Mouse (Mus musculus) hindbrain, embryonic 14.5 days (tissue): ENCODE measurements around the gene Gpr84. TPM values are rescaled to one million over a fixed set of nuclear protein-coding genes. Genes with fewer than 3 reads are reported as not detected.
A peak's percentile ranks its signal among the peaks of the same experiment; 100 is the strongest.

ENCODE experiments used
- ATAC-seq: fragments of 200-750 bp; cut with Nextera tagmentation; 2 replicates; pipeline ENCODE4 v1.8.0; 2017; ENCODE audit warnings: moderate number of reproducible peaks, mild to moderate bottlenecking, moderate TSS enrichment, moderate library complexity; ENCODE audit not compliant: low FRiP score
- DNase-seq: peaks from one replicate; pipeline ENCODE4 v3.0.0-alpha.2; 2015; ENCODE audit warnings: low spot score
- H3K27ac ChIP-seq: fragments of 300-500 bp; sonication (generic); 2 replicates; pipeline ENCODE4 v1.5.1; 2014; ENCODE audit warnings: mild to moderate bottlenecking, moderate library complexity
- H3K27me3 ChIP-seq: fragments of 300-500 bp; sonication (generic); 2 replicates; pipeline ENCODE4 v1.6.1; 2014; ENCODE audit warnings: mild to moderate bottlenecking, low read length, mixed read lengths; ENCODE audit not compliant: control insufficient read depth, insufficient read depth
- H3K36me3 ChIP-seq: fragments of 300-500 bp; sonication (generic); replicated peaks from 2 replicates; pipeline ENCODE4 v1.6.1; 2014; ENCODE audit not compliant: control insufficient read depth, insufficient read depth
- H3K4me1 ChIP-seq: fragments of 300-500 bp; sonication (generic); replicated peaks from 2 replicates; pipeline ENCODE4 v1.6.1; 2014; ENCODE audit warnings: antibody characterized with exemption, low read length, mixed read lengths; ENCODE audit not compliant: control insufficient read depth, insufficient read depth
- H3K4me2 ChIP-seq: fragments of 300-500 bp; sonication (generic); replicated peaks from 2 replicates; pipeline ENCODE4 v1.6.1; 2014; ENCODE audit warnings: mild to moderate bottlenecking, moderate library complexity
- H3K4me3 ChIP-seq: fragments of 300-500 bp; sonication (generic); replicated peaks from 2 replicates; pipeline ENCODE4 v1.5.1; 2014; ENCODE audit warnings: mild to moderate bottlenecking, low read length
- H3K9ac ChIP-seq: fragments of 300-500 bp; sonication (generic); 2 replicates; pipeline ENCODE4 v1.6.1; 2014
- H3K9me3 ChIP-seq: fragments of 300-500 bp; sonication (generic); 2 replicates; pipeline ENCODE4 v1.6.1; 2016; ENCODE audit warnings: low read length; ENCODE audit not compliant: control insufficient read depth
- WGBS: fragments of 180-500 bp; shearing (Covaris S2); extraction: QIAGEN DNeasy Blood & Tissue Kit; methylation state at CpG from one replicate; pipeline ENCODE4 v1.1.7; 2014; 5-methylcytosine and 5-hydroxymethylcytosine counted together
- polyA plus RNA-seq: library from polyadenylated mRNA; unstranded; fragments of >200 nt; fragmentation: Nextera tagmentation; extraction: Ambion mirVana; gene quantifications from 2 replicates; pipeline ENCODE4 v1.2.1, GENCODE M21; 2014

Gene Gpr84
- polyA plus RNA-seq, 1 experiment from 2014 or later: 0.12 TPM

- ATAC-seq (no peak), DNase-seq (no peak)
- Histone ChIP-seq H3K9ac (peak overlapping the region; percentile 58), H3K27ac (peak overlapping the region; percentile 98), H3K27me3 (no peaks in the 10 kb centered on the region), H3K36me3 (peaks cover 8% of the 10 kb centered on the region), H3K4me3 (no peak overlapping the region), H3K4me1 (peaks cover 88% of the 10 kb centered on the region), H3K9me3 (no peaks in the 10 kb centered on the region), H3K4me2 (peak overlapping the region; percentile 46)
- WGBS: 72% methylated on average over 5 of the region's 5 CpGs
These were observed 11.4 kb downstream of the Gpr84 start for GRCm38 (mm10) chr15:103298861-103299616.

- Histone ChIP-seq H3K27ac (peak overlapping the region; percentile 98), H3K4me1 (peaks cover 78% of the 10 kb centered on the region), H3K4me3 (no peak overlapping the region), H3K36me3 (peaks cover 17% of the 10 kb centered on the region), H3K9me3 (no peaks in the 10 kb centered on the region), H3K27me3 (no peaks in the 10 kb centered on the region), H3K4me2 (0 out of 2 replicates have a peak overlapping the region, but pooled peaks have one; percentile 12), H3K9ac (0 out of 2 replicates have a peak overlapping the region, but pooled peaks have one; percentile 5)
- ATAC-seq (no peak), DNase-seq (no peak)
- WGBS: 42% methylated on average over 3 of the region's 3 CpGs
These were observed 12.4 kb downstream of the Gpr84 start for GRCm38 (mm10) chr15:103298026-103298425.

- Histone ChIP-seq H3K4me3 (no peak overlapping the region), H3K36me3 (peaks cover 24% of the 10 kb centered on the region), H3K27ac (peak overlapping the region; percentile 98), H3K4me1 (peaks cover 71% of the 10 kb centered on the region), H3K9me3 (no peaks in the 10 kb centered on the region), H3K4me2 (no peak overlapping the region), H3K9ac (no peak overlapping the region; the same call in 1 of the 2 replicates), H3K27me3 (no peaks in the 10 kb centered on the region)
- DNase-seq (no peak), ATAC-seq (no peak; the same call in 1 of the 2 replicates)
- 37% methylated on average over 6 of the region's 6 CpGs for WGBS
These were observed 13.1 kb downstream of the Gpr84 start for GRCm38 (mm10) chr15:103297313-103297712.

- 10% methylated on average over 5 of the region's 5 CpGs for WGBS
- no peaks in the 10 kb centered on the region for H3K9me3 ChIP-seq
- peaks cover 56% of the 10 kb centered on the region for H3K4me1 ChIP-seq
- ATAC-seq (no peak), DNase-seq (no peak)
- no peak overlapping the region for H3K4me3 ChIP-seq
- no peak overlapping the region for H3K4me2 ChIP-seq
- 0 out of 2 replicates have a peak overlapping the region, but pooled peaks have one; percentile 26 for H3K9ac ChIP-seq
- peaks cover 38% of the 10 kb centered on the region for H3K36me3 ChIP-seq
- H3K27ac ChIP-seq: peak overlapping the region; percentile 98
- H3K27me3 ChIP-seq: no peaks in the 10 kb centered on the region
These were observed 14.6 kb downstream of the Gpr84 start for GRCm38 (mm10) chr15:103295851-103296250.

GRCm38 (mm10) chr15:103294649-103295048, 15.8 kb downstream of the Gpr84 start:
- Histone ChIP-seq H3K4me1 (peaks cover 50% of the 10 kb centered on the region), H3K9ac (no peak overlapping the region), H3K4me2 (no peak overlapping the region), H3K4me3 (no peak overlapping the region), H3K27me3 (no peaks in the 10 kb centered on the region), H3K36me3 (peaks cover 43% of the 10 kb centered on the region), H3K27ac (no peak overlapping the region), H3K9me3 (no peaks in the 10 kb centered on the region)
- ATAC-seq (no peak), DNase-seq (no peak)
- WGBS: 91% methylated on average over 2 of the region's 2 CpGs

GRCm38 (mm10) chr15:103293375-103293774, 17.0 kb downstream of the Gpr84 start:
- ATAC-seq (no peak), DNase-seq (no peak)
- Histone ChIP-seq H3K27me3 (no peaks in the 10 kb centered on the region), H3K27ac (no peak overlapping the region), H3K9ac (no peak overlapping the region), H3K4me1 (peaks cover 43% of the 10 kb centered on the region), H3K4me3 (no peak overlapping the region), H3K9me3 (no peaks in the 10 kb centered on the region), H3K36me3 (peaks cover 48% of the 10 kb centered on the region), H3K4me2 (no peak overlapping the region)
- 98% methylated on average over 2 of the region's 2 CpGs for WGBS

GRCm38 (mm10) chr15:103292673-103293345, 17.6 kb downstream of the Gpr84 start:
- Histone ChIP-seq H3K27ac (no peak overlapping the region), H3K9me3 (no peaks in the 10 kb centered on the region), H3K4me1 (peaks cover 38% of the 10 kb centered on the region), H3K36me3 (peaks cover 48% of the 10 kb centered on the region), H3K4me2 (no peak overlapping the region), H3K27me3 (no peaks in the 10 kb centered on the region), H3K9ac (no peak overlapping the region), H3K4me3 (no peak overlapping the region)
- ATAC-seq: no peak
- DNase-seq: no peak
- 83% methylated on average over 4 of the region's 4 CpGs for WGBS

- no peaks in the 10 kb centered on the region for H3K9me3 ChIP-seq
- H3K36me3 ChIP-seq: peaks cover 55% of the 10 kb centered on the region
- H3K4me3 ChIP-seq: no peak overlapping the region
- H3K4me1 ChIP-seq: peaks cover 20% of the 10 kb centered on the region
- peak overlapping the region; percentile 55 for H3K27ac ChIP-seq
- no peak overlapping the region for H3K4me2 ChIP-seq
- no peak overlapping the region for H3K9ac ChIP-seq
- no peaks in the 10 kb centered on the region for H3K27me3 ChIP-seq
- ATAC-seq (no peak), DNase-seq (no peak)
- 75% methylated on average over 9 of the region's 9 CpGs for WGBS
These were observed 19.6 kb downstream of the Gpr84 start for GRCm38 (mm10) chr15:103290843-103291242.

- Histone ChIP-seq H3K9ac (no peak overlapping the region), H3K27ac (peak overlapping the region; percentile 55), H3K9me3 (no peaks in the 10 kb centered on the region), H3K36me3 (peaks cover 50% of the 10 kb centered on the region), H3K4me3 (no peak overlapping the region), H3K4me2 (no peak overlapping the region), H3K27me3 (no peaks in the 10 kb centered on the region), H3K4me1 (peaks cover 20% of the 10 kb centered on the region)
- WGBS: 84% methylated on average over 6 of the region's 6 CpGs
- ATAC-seq (no peak), DNase-seq (no peak)
These were observed 20.0 kb downstream of the Gpr84 start for GRCm38 (mm10) chr15:103290417-103290816.
